Mouse (Mus musculus) megakaryocyte, embryonic 14.5 days (primary cell): ENCODE measurements at regions not wholly inside any gene's neighbourhood (a gene's known extent, or its start where the extent isn't known, plus 50 kb on each side); places are given as distances from the start of the nearest gene placed in this dataset.

ENCODE experiments used
- H3K27me3 ChIP-seq: replicated peaks from 2 replicates; pipeline ENCODE3; 2012; ENCODE audit warnings: inconsistent platforms
- H3K36me3 ChIP-seq: replicated peaks from 2 replicates; pipeline ENCODE3; 2012; ENCODE audit warnings: low read length, inconsistent platforms, mixed read lengths
- H3K4me1 ChIP-seq: 2 replicates; pipeline ENCODE4 v1.6.1; 2012; ENCODE audit warnings: inconsistent platforms
- H3K4me3 ChIP-seq: replicated peaks from 2 replicates; pipeline ENCODE3; 2012; ENCODE audit warnings: moderate library complexity, mild to moderate bottlenecking, inconsistent platforms
- H3K9me3 ChIP-seq: 2 replicates; pipeline ENCODE4 v1.6.1; 2012; ENCODE audit warnings: inconsistent platforms
- FLI1 ChIP-seq: IDR thresholded peaks from 2 replicates; pipeline ENCODE4 v1.6.1; 2012; ENCODE audit warnings: low read length, inconsistent platforms, mixed read lengths
- GATA1 ChIP-seq: IDR thresholded peaks from 3 replicates; pipeline ENCODE4 v1.6.1; 2012; ENCODE audit warnings: mixed read lengths, low read length, inconsistent platforms, borderline replicate concordance

DNA sequence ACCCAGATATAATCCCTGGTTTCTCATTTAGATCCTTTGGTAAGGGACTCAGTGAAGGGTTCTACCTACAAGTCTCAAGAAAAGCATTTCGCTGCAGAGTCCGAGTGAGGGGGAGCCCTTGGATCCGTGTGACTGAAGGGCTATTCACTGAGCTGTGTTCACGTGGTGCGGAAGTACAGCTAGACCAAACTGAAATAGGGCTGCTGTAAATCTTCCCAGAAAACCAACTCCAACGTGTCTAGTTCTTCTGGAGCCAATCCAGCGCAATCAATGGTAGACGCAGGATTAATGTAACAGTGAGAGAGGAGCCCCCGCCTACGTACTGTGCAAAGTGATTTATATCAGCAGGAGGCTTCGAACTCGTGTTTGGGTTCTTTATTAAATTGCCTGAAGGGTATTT lies 461.9 kb downstream of the Ate1 start:
- H3K4me3 ChIP-seq = no peak overlapping the region
- H3K4me1 ChIP-seq = no peaks in the 10 kb centered on the region
- no peaks in the 10 kb centered on the region for H3K36me3 ChIP-seq
- H3K9me3 ChIP-seq = peaks cover 12% of the 10 kb centered on the region; the same call in 1 of the 2 replicates
- H3K27me3 ChIP-seq = no peaks in the 10 kb centered on the region
- TF ChIP-seq FLI1 = no peak
- TF ChIP-seq GATA1 = no peak

DNA sequence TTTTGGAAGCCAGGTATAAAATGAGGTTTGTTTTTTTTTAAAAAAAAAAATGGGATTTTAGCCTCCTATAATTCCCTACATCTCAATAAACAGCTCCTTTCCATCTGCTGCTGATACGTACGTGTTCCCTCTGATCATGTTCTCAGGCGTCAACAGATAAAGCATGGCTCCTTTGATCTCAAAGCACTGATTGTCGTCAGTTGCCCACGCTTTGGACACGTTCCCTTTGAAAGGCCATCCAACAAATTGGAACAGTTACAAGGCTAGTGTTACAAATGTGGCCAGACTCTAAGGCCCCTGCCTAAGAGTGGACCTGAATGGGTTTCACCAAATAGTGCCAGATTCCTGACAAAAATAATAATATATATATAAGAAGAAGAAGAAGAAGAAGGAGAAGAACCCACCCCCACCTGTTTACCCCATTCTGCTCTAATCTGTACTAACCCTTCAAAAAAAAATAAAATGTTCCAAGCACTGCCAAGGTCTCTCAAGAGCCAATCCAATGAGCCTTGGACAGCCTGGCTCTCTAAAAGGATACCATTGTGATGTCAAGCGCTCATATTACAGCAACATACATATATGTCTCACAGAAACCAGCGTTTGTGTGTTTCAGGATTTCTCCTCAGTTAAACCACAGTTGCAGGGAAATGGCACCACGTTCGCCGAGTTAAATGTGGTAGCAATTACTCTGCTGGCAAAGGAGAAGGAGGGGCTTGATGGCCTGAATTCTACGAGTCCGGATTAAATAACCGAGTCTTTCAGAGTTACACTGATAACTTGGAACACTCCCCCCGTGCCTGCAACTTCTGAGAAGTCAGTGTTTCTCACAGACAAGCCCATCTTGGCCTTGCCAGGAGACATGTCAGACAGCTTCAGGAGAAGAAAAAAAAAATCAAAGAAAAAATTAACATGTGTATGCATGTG lies 460.2 kb downstream of the Ate1 start:
- H3K36me3 ChIP-seq = no peaks in the 10 kb centered on the region
- TF ChIP-seq GATA1 (no peak), FLI1 (no peak)
- H3K9me3 ChIP-seq = peaks cover 15% of the 10 kb centered on the region; the same call in 1 of the 2 replicates
- H3K27me3 ChIP-seq = no peaks in the 10 kb centered on the region
- no peak overlapping the region for H3K4me3 ChIP-seq
- no peaks in the 10 kb centered on the region for H3K4me1 ChIP-seq

DNA sequence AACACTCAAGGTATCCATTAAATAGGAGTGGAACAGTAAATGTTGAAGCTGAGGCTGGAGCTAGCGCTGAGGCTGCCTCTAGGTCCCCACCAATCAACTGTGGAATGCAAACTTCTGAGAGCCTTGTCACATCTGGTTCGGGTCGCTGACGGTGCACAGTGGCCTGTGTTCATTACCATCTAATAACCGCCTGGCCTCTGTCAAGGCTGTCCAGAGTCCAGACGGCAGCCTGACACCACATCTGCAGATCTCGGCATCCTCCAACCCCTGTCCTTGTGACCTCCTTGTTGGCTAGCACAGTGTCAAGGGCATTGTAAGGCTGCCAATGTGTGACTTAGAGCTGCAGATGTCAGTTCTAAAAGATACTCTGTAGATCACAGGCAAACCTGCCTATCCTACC lies 455.7 kb downstream of the Ate1 start:
- Histone ChIP-seq H3K27me3 (no peaks in the 10 kb centered on the region), H3K4me3 (no peak overlapping the region), H3K4me1 (no peaks in the 10 kb centered on the region), H3K36me3 (no peaks in the 10 kb centered on the region), H3K9me3 (0 out of 2 replicates have a peak, but pooled peaks cover 8% of the 10 kb centered on the region)
- TF ChIP-seq GATA1 (no peak), FLI1 (no peak)

DNA sequence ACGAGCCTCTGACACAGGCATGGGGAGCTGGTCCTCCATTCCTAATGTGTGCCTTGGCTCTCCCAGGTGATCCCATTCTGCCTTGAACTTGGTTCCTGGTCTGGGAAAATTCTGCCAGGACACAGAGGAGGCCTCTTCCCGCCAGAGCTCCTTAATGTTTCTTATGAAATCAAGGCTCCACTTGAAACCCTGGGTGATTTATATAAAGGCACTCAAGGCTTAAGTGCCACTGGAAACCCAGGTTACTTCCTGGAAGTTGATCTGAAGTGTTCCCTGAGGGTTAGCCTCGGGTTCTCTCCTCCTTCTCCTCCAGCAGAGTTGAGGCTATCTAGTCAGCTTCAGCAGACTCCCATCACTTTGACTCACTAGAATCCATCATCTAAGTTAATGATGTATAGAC lies 451.9 kb downstream of the Ate1 start:
- no peak for TF ChIP-seq FLI1
- TF ChIP-seq GATA1 = no peak
- Histone ChIP-seq H3K4me1 (no peaks in the 10 kb centered on the region), H3K9me3 (peaks cover 11% of the 10 kb centered on the region; the same call in 1 of the 2 replicates), H3K27me3 (no peaks in the 10 kb centered on the region), H3K4me3 (no peak overlapping the region), H3K36me3 (no peaks in the 10 kb centered on the region)

DNA sequence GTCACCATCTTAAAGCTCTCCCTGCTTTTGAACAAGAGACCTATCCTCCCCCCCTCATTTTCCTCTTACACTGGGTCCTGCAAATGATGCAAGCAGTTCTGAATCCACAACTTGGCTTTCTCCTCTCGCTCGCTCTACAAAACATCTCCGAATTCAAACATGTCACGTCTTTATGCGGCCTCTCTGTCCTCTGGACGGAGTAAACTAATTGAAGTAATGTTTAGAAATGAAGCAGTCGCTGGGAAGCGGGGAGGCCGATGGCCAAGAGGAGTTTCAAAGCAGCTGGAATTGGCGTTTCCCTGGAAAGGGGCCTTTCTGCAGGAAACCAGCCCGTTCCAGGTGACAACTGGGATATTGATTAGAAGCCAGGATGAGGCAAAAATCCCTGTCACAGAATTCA lies 446.8 kb downstream of the Ate1 start:
- no peak for TF ChIP-seq FLI1
- no peak for TF ChIP-seq GATA1
- no peaks in the 10 kb centered on the region for H3K27me3 ChIP-seq
- no peak overlapping the region for H3K4me3 ChIP-seq
- H3K4me1 ChIP-seq = no peaks in the 10 kb centered on the region
- no peaks in the 10 kb centered on the region for H3K36me3 ChIP-seq
- H3K9me3 ChIP-seq = peaks cover 20% of the 10 kb centered on the region

DNA sequence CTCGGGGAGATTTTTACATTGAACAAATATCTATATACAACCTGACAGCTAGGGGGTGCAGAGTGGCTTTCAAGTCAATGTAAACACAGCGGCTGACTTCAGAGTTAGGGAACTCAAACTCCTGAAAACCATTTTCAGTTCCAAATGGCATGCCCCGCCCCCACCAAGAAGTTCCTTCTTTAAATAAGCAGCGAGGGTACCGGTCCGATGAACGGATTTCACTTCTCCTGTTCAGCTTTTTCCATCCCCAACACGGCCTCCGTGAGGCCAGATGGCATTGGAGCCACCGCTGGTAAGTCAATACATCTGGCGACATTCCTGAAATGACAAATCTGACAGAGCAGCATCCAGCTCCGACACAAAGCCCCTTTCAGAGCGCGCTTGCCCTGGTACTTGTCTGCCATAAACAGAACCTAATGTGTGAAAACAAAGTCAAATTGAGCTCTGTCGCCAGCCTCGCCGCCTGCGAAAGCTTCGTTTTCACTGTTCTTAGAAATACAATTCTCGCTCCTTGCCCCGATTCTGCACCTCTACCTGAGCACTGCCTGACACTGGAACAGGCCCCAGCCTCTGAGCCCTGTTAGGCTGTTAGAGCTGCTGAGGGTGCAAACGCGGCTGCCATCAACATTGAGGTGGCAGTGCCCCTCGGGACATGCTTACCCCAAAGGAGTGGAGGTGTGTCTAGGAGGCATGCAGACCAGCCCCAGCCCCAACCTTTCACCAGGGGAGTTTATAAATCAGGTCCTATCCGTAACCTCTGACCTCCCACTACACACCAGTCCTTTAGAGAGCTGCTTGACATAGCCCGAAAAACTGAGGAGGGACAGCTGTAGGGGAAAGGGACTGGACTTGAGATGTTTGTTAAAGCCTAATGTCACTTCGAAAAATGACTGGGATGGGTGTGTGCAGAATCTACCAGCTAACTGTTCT lies 446.0 kb downstream of the Ate1 start:
- H3K9me3 ChIP-seq = peaks cover 20% of the 10 kb centered on the region
- no peaks in the 10 kb centered on the region for H3K36me3 ChIP-seq
- no peak overlapping the region for H3K4me3 ChIP-seq
- H3K27me3 ChIP-seq = no peaks in the 10 kb centered on the region
- TF ChIP-seq FLI1 (no peak), GATA1 (no peak)
- H3K4me1 ChIP-seq = no peaks in the 10 kb centered on the region

DNA sequence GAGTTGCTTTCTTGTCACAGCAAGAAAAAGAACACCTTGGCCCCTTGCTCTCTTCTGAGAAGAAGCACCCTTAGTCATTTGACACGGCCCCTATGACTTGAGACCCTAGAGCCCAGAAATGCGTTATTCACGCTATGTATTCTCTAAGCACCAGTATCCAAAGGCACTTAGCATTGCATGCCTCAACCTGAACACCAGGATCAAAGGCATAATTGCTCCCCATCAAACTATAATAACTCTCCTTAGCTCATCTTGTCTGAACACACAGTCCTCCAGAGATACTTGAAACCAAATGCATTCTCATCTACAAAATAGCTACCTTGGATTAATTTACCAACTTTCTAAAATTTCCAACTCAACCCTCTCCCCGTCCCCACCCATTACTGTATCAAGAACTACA lies 437.5 kb downstream of the Ate1 start:
- H3K4me3 ChIP-seq = no peak overlapping the region
- H3K9me3 ChIP-seq = peaks cover 19% of the 10 kb centered on the region
- TF ChIP-seq GATA1 = no peak
- no peak for TF ChIP-seq FLI1
- H3K27me3 ChIP-seq = no peaks in the 10 kb centered on the region
- H3K36me3 ChIP-seq = no peaks in the 10 kb centered on the region
- no peaks in the 10 kb centered on the region for H3K4me1 ChIP-seq

DNA sequence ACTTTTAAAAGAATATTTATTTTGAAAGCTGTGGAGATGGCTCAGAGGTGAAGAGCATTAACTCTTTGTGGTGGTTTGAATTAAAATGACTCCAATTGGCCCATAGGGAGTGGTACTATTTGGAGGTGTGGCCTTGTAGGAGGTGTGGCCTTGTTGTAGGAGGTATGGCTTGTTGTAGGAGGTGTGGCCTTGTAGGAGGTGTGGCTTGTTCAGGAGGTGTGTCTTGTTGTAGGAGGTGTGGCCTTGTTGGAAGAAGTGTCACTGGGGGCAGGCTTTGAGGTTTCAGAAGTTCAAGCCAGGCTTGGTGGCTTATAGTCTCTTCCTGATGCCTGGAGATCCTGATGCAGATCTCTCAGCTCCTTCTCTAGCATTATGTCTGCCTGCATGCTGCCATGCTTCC lies 434.5 kb downstream of the Ate1 start:
- Histone ChIP-seq H3K36me3 (no peaks in the 10 kb centered on the region), H3K27me3 (no peaks in the 10 kb centered on the region), H3K4me1 (no peaks in the 10 kb centered on the region), H3K4me3 (no peak overlapping the region), H3K9me3 (peaks cover 32% of the 10 kb centered on the region)
- no peak for TF ChIP-seq GATA1
- no peak for TF ChIP-seq FLI1

DNA sequence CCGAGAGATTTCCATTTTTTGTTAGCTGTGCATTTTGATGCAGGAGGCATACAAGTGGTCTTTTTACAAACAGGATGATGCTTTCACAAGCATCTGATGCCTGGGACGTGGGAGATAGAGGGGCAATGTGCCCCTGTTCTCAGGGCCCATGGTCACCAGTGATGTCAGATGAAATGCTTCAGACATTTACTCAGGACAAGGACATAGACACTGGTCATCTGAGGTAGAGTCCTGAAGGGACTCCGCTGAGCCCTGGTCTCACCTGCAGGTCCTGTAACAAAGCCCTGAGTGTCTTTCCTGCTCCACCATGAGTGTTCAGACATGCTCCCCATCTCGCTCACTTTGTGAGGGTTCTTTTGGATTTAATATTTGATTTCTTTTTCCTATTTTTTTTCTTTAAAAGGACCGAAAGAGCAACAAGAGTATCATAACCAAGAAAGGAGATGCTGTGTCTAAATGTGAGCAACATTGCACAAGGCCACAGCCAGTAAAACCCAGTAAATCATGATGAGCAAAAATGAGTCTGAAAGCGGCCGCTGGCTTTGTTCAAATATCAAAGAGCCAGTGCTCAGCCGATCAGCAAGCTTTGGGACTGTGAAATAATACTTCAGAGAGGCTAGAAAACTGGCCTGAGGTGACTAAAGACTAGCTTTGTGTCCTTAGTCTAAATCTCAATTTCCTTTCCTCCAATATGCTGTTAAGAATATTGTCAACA lies 430.1 kb downstream of the Ate1 start:
- Histone ChIP-seq H3K4me1 (no peaks in the 10 kb centered on the region), H3K9me3 (peaks cover 31% of the 10 kb centered on the region), H3K4me3 (no peak overlapping the region), H3K36me3 (no peaks in the 10 kb centered on the region), H3K27me3 (no peaks in the 10 kb centered on the region)
- TF ChIP-seq FLI1 (no peak), GATA1 (no peak)
